Mouse (Mus musculus): ENCODE results near the gene Cib4.

- TF ChIP-seq CTCF (IDR thresholded peaks at IDR 0.05; ENCODE audit: borderline replicate concordance, insufficient read depth, low read length) (no peak), POLR2A (IDR thresholded peaks at IDR 0.05; ENCODE audit: low read depth, low read length) (no peak)
Measured at GRCm38 (mm10) chr5:30593360-30593759, 47.7 kb upstream of the Cib4 start.
